Mouse (Mus musculus) neural tube, embryonic 12.5 days (tissue): ENCODE data around the gene Slc35e4. TPM values are rescaled to one million over a fixed set of nuclear protein-coding genes. Genes with fewer than 3 reads are reported as not detected.

Experiments
- ATAC-seq: fragments of 200-750 bp; cut with Nextera tagmentation; 2 replicates; pipeline ENCODE4 v1.8.0; 2017; ENCODE audit warnings: low read depth, mild to moderate bottlenecking, moderate TSS enrichment, moderate library complexity; ENCODE audit not compliant: low FRiP score
- H3K27ac ChIP-seq: fragments of 300-500 bp; sonication (generic); 2 replicates; pipeline ENCODE4 v1.5.1; 2016
- H3K27me3 ChIP-seq: fragments of 300-500 bp; sonication (generic); replicated peaks from 2 replicates; pipeline ENCODE4 v1.6.1; 2016; ENCODE audit warnings: mild to moderate bottlenecking
- H3K36me3 ChIP-seq: fragments of 300-500 bp; sonication (generic); 2 replicates; pipeline ENCODE4 v1.6.1; 2016; ENCODE audit warnings: mild to moderate bottlenecking
- H3K4me1 ChIP-seq: fragments of 300-500 bp; sonication (generic); 2 replicates; pipeline ENCODE4 v1.6.1; 2016
- H3K4me2 ChIP-seq: fragments of 300-500 bp; sonication (generic); replicated peaks from 2 replicates; pipeline ENCODE4 v1.6.1; 2016; ENCODE audit warnings: mild to moderate bottlenecking
- H3K4me3 ChIP-seq: fragments of 300-500 bp; sonication (generic); 2 replicates; pipeline ENCODE4 v1.5.1; 2016
- H3K9ac ChIP-seq: fragments of 300-500 bp; sonication (generic); 2 replicates; pipeline ENCODE4 v1.6.1; 2016; ENCODE audit warnings: mild to moderate bottlenecking
- H3K9me3 ChIP-seq: fragments of 300-500 bp; sonication (generic); 2 replicates; pipeline ENCODE4 v1.6.1; 2016; ENCODE audit warnings: mild to moderate bottlenecking
- WGBS: fragments of 180-500 bp; shearing (Covaris S2); methylation state at CpG from one replicate; pipeline ENCODE4 v1.1.7; 2016; 5-methylcytosine and 5-hydroxymethylcytosine counted together
- polyA plus RNA-seq: library from polyadenylated mRNA; unstranded; fragments of >200 nt; fragmentation: Nextera tagmentation; extraction: Ambion mirVana; gene quantifications from 2 replicates; pipeline ENCODE4 v1.2.1, GENCODE M21; 2016

Slc35e4 gene
- polyA plus RNA-seq, 1 experiment from 2014 or later, result 9.1 TPM

DNA sequence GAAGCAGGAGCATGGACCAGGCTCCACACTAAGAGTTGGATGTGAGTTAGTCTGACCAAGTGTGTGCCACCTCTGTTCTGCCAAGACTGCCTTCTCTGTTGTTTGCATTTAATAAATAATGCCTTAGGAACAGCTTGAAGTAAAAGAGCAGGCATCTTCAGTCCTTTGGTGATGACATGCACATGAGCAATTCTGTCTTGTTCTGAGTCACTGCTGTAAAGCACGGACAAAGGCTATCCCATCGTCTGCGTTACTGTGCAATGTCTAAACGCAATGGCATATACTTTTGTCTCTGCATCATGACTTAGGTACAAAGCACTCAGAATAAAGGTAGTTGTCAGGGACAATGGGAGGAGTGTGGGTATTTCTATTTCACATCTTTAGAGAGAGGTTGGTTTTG is 54.7 kb downstream of the Slc35e4 start:
- no peak overlapping the region for H3K4me2 ChIP-seq
- no peak overlapping the region for H3K4me3 ChIP-seq
- no peaks in the 10 kb centered on the region for H3K36me3 ChIP-seq
- H3K9me3 ChIP-seq, result no peaks in the 10 kb centered on the region
- H3K9ac ChIP-seq, result no peak overlapping the region
- peaks cover 5% of the 10 kb centered on the region; the same call in 1 of the 2 replicates for H3K27me3 ChIP-seq
- H3K4me1 ChIP-seq, result 0 out of 2 replicates have a peak, but pooled peaks cover 4% of the 10 kb centered on the region
- ATAC-seq, result no peak
- no peak overlapping the region for H3K27ac ChIP-seq
- WGBS, result 91% methylated on average over 4 of the region's 4 CpGs

DNA sequence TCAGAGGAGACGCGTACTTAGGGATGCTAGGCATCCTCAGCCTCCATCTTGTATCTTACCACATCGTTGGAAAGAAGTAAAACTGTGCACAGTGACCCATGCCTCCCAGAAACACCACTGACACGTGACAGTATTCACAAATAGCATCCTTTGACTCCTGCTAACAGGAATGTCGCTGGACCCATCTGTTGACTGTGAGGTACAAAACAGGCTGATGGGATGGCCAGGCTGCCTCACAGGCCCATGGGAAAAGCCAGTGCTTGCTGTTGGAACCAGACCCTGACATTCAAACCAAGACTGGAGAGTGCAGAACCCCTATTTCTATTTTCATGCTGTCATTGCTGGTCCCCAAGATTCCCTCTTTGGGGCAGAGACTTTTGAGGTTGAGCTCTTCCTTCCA is 56.6 kb downstream of the Slc35e4 start:
- H3K4me2 ChIP-seq, result no peak overlapping the region
- no peak for ATAC-seq
- peaks cover 5% of the 10 kb centered on the region; the same call in 1 of the 2 replicates for H3K27me3 ChIP-seq
- peaks cover 2% of the 10 kb centered on the region; the same call in 1 of the 2 replicates for H3K9me3 ChIP-seq
- no peak overlapping the region for H3K9ac ChIP-seq
- H3K4me3 ChIP-seq, result no peak overlapping the region
- WGBS, result 79% methylated on average over 5 of the region's 5 CpGs
- no peak overlapping the region for H3K27ac ChIP-seq
- H3K36me3 ChIP-seq, result no peaks in the 10 kb centered on the region
- H3K4me1 ChIP-seq, result no peaks in the 10 kb centered on the region

Other genes with a start within 250 kb of the Slc35e4 start
- 5.5 and 7.6 TPM in 2 replicates for gene Osbp2, start 50.8 kb downstream of the Slc35e4 start, polyA plus RNA-seq
- gene 4921536K21Rik, start 19.6 kb downstream of the Slc35e4 start, polyA plus RNA-seq, result 0.47 and 0.59 TPM in 2 replicates
- 22.2 and 23.5 TPM in 2 replicates for gene Dusp18, start 19.4 kb downstream of the Slc35e4 start, polyA plus RNA-seq
- gene Tcn2, start 17.5 kb upstream of the Slc35e4 start, polyA plus RNA-seq, result 26.3 and 28.3 TPM in 2 replicates
- gene Pes1, start 49.3 kb upstream of the Slc35e4 start, polyA plus RNA-seq, result 68.1 and 75.7 TPM in 2 replicates
- gene 4930556J24Rik, start 62.1 kb upstream of the Slc35e4 start, polyA plus RNA-seq, result 0.28 and 0.49 TPM in 2 replicates
- gene Gal3st1, start 69.0 kb upstream of the Slc35e4 start, polyA plus RNA-seq, result 2.5 and 3.0 TPM in 2 replicates
- 0.06 TPM in 1 of 2 replicates, not detected in the other for gene Sec14l4, start 116.8 kb upstream of the Slc35e4 start, polyA plus RNA-seq
- not detected in 2 replicates for gene Sec14l3, start 150.2 kb upstream of the Slc35e4 start, polyA plus RNA-seq
- gene Mtfp1, start 180.8 kb upstream of the Slc35e4 start, polyA plus RNA-seq, result 4.5 and 5.6 TPM in 2 replicates
- gene Sec14l2, start 208.8 kb upstream of the Slc35e4 start, polyA plus RNA-seq, result 2.3 and 3.1 TPM in 2 replicates
- gene Rnf215, start 220.5 kb upstream of the Slc35e4 start, polyA plus RNA-seq, result 40.0 and 41.2 TPM in 2 replicates
- 7.6 and 8.3 TPM in 2 replicates for gene Ccdc157, start 245.6 kb upstream of the Slc35e4 start, polyA plus RNA-seq
- gene Sf3a1, start 245.7 kb upstream of the Slc35e4 start, polyA plus RNA-seq, result 65.7 and 70.1 TPM in 2 replicates